Mouse (Mus musculus) liver, adult (tissue): ENCODE results near the gene Xxylt1.

ENCODE experiments used
- GATA4 ChIP-seq: IDR thresholded peaks from 2 replicates; pipeline ENCODE4 v1.6.1; 2014; ENCODE audit warnings: mild to moderate bottlenecking, low read length; ENCODE audit not compliant: insufficient replicate concordance

Xxylt1 gene

DNA sequence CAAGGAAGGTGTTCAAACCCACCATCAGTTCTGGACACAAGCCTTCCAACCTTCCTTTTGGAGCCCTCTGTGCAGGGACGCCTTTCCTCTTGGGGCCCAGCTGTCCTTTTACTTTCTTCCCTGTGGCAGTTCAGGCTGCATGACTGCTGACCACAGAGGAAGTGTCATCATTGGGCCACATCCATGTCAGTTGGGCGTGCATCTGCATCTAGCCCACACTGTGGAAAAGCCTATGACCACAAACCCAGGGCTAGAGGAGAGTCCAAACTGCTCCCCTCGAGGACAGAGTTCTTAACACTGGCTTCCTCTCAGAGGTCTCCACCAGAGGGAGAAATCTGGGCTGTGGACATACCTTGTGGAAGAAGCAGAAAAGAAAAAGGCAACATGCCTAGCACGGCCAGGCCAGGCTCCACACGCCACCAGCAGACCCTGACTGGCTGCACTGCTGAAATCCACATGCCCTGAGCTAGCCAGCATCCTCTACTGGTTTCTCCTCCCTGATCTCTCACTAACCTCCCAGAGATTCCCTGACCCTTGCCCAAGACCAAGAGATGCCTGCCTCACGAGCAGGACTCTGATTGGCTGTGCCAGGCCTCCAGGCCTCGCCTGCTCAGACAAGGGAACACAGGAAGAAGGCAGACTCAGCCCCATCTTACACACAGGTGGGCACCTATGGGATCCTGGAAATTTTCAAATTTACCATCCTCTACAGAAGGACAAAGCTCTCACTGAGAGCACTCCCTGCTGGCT is 112.7 kb downstream of the Xxylt1 start:
- TF ChIP-seq GATA4, result no peak

- TF ChIP-seq GATA4, result no peak
These were observed 114.5 kb downstream of the Xxylt1 start for GRCm38 (mm10) chr16:30966684-30967083.

GRCm38 (mm10) chr16:30964891-30965290 is 116.3 kb downstream of the Xxylt1 start:
- TF ChIP-seq GATA4, result no peak

- TF ChIP-seq GATA4, result no peak
These were observed 116.8 kb downstream of the Xxylt1 start for GRCm38 (mm10) chr16:30964411-30964810.

DNA sequence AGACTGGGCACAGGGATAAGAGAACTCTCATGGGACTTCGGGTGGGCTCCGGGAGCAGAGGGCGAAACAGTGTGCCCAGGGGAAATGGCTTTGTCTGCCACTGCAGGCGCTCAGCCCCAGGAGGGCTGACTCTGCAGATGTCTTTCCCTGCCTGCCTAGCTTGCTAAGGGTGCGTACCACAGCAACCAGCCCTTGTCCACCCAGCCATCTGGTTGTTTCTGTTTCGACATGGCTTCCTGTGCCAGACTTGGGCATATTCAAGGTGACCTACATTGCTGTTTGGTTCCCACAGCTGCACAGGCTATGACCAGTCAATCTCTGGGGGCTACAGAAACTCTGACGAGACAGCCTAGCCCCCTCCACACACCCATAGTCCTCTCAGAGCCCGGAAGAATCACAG is 118.7 kb downstream of the Xxylt1 start:
- TF ChIP-seq GATA4, result no peak

DNA sequence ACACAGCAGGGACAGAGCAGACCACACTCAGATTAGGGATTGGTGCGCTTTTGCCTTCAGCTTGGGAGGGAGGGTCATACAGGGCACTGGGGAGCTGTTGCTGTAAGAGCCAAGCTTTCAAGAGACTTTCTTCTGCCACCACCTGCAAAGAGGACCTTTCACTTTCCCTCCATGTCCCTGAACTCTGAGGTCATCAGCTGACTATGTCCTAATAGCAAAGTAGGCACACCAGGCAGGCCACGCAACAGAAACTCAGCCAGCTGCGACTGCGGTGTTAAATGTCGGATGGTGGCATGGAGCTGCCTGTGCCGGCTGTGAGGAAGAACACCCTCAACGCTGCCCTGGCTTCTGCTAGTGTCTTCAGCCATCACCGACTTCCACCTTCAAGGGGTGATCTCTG is 120.1 kb downstream of the Xxylt1 start:
- no peak for TF ChIP-seq GATA4

GRCm38 (mm10) chr16:30960266-30960665 is 121.0 kb downstream of the Xxylt1 start:
- TF ChIP-seq GATA4, result no peak

DNA sequence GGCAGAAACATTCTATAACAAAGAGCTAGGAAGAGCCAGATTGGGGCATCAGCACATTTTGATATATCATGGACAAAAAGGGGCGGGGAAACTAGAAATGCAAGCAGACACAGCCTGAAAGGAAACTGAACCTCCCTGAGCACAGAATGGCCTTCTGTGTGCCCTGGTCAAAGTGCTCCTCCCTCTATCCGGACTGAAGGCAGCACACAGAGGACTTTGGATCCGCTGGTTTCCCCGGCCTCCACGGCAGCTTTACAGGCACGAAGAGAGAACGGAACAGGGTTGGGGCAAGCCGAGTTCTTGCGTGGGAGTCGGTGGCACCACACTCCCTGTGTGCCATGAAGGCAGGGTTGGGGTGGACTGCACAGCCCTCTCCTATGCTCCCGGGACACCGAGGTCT is 121.5 kb downstream of the Xxylt1 start:
- TF ChIP-seq GATA4, result no peak; the same call in 1 of the 2 replicates

DNA sequence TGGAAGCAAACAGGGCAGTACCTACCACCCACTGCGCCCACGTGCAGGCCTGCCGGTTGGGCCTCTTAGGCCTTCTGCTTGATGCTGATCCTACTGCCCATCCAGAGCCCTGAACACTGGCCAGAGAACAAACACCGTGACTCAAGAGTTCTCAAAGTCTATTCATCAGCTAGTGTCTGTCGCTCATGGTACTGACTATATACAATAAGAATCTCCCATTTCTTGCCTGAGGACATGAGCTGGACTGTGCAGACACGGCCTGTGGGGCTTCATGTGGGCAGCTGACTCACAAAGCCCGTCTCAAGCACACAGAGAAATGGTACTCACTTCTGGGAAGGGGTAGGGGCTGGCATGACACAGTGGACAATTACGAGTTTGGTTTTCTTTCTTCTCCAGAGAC is 125.1 kb downstream of the Xxylt1 start:
- TF ChIP-seq GATA4, result no peak

DNA sequence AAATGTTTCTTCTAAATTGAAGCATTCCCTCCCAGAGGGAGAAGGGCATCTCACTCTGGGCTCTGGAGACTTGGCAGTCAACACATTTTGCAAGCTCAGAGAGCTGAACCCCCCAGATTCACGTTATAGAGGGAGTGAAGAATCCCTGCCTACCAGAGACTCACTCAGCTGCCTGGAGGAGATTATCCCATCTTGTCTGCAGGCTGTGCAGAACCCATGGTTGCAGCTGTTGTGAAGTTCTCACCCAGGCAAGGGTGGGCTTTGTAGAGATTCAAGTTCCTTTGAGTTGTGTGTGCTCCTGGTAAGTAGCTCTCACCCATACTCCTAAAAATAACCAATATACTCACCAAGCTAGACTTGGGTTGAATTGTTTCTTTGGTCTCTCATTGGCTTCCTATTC is 132.6 kb downstream of the Xxylt1 start:
- no peak for TF ChIP-seq GATA4

- TF ChIP-seq GATA4, result no peak
These were observed 133.0 kb downstream of the Xxylt1 start for GRCm38 (mm10) chr16:30948216-30948615.

GRCm38 (mm10) chr16:30944886-30945285 is 136.3 kb downstream of the Xxylt1 start:
- no peak for TF ChIP-seq GATA4

GRCm38 (mm10) chr16:30943919-30944318 is 137.3 kb downstream of the Xxylt1 start:
- TF ChIP-seq GATA4, result no peak

DNA sequence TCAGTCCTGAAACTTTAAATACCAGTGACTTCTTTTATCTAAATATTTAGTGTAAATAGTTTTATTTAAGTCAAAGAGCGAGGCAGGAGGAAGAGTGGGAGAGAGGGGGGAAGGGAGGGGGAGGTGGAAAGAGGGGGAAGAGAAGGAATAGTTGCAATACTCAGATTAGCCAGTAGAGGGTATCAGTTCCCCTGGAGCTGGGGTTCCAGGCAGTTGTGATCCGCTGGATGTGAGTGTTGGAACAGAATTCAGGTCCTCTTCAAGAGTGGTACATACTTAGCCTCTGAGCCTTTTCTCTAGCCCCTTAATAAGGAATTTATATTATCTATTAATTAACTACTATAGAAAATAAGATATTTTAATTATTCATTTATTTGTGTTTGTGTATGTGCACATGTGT is 140.5 kb downstream of the Xxylt1 start:
- no peak for TF ChIP-seq GATA4

- no peak for TF ChIP-seq GATA4
These were observed 141.3 kb downstream of the Xxylt1 start for GRCm38 (mm10) chr16:30939903-30940302.

GRCm38 (mm10) chr16:30939210-30939609 is 142.0 kb downstream of the Xxylt1 start:
- TF ChIP-seq GATA4, result no peak

- TF ChIP-seq GATA4, result no peak
These were observed 142.6 kb downstream of the Xxylt1 start for GRCm38 (mm10) chr16:30938664-30939063.

DNA sequence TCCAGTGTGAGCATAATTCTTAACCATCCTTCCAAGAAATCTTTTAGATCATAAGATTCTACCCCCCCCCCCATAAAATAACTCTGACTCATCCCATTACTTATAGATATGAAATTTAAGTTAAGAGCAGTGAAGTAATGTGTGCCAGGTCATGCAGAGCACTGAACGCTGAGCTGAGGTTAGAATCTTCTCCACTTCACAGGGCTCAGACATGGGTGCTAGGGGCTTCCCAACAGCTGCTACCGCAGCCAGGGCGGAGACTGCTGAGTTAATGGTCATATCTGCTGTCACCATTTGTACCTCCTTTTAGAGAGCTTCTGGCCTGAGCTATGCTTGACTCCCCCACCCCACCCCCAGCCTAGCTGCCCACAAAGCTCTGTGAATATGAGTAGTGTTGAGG is 143.6 kb downstream of the Xxylt1 start:
- TF ChIP-seq GATA4, result no peak

GRCm38 (mm10) chr16:30936471-30936870 is 144.8 kb downstream of the Xxylt1 start:
- no peak for TF ChIP-seq GATA4
